Mouse (Mus musculus) embryonic stem cell, embryonic (primary cell): Measurements from ENCODE around the gene Tprg.

Experiments
- CTCF ChIA-PET, 4 experiments: fragments of 300-600 bp in 2 of 4; fragments of 350-600 bp in 2 of 4; sonication (Branson Sonifier 250); formaldehyde crosslinking; loops; one replicate each; lab custom pipeline; 2022; ENCODE audit warnings: inconsistent platforms in 2 of 4; lab: Charles Lee
- POLR2A ChIA-PET, 4 experiments: fragments of 300-600 bp in 2 of 4; fragments of 350-600 bp in 2 of 4; sonication (Branson Sonifier 250); formaldehyde crosslinking; loops; one replicate each; lab custom pipeline; 2022; ENCODE audit warnings: antibody characterized with exemption in 4 of 4, inconsistent platforms in 1 of 4; lab: Charles Lee

The Tprg gene

GRCm38 (mm10) chr16:25315090-25315489, 28.5 kb downstream of the Tprg start:
- CTCF ChIA-PET, result no interaction called here
- POLR2A ChIA-PET, result no interaction called here

- CTCF ChIA-PET, result no interaction called here
- POLR2A ChIA-PET, result no interaction called here
Measured at GRCm38 (mm10) chr16:25325631-25326238, 39.1 kb downstream of the Tprg start.

DNA sequence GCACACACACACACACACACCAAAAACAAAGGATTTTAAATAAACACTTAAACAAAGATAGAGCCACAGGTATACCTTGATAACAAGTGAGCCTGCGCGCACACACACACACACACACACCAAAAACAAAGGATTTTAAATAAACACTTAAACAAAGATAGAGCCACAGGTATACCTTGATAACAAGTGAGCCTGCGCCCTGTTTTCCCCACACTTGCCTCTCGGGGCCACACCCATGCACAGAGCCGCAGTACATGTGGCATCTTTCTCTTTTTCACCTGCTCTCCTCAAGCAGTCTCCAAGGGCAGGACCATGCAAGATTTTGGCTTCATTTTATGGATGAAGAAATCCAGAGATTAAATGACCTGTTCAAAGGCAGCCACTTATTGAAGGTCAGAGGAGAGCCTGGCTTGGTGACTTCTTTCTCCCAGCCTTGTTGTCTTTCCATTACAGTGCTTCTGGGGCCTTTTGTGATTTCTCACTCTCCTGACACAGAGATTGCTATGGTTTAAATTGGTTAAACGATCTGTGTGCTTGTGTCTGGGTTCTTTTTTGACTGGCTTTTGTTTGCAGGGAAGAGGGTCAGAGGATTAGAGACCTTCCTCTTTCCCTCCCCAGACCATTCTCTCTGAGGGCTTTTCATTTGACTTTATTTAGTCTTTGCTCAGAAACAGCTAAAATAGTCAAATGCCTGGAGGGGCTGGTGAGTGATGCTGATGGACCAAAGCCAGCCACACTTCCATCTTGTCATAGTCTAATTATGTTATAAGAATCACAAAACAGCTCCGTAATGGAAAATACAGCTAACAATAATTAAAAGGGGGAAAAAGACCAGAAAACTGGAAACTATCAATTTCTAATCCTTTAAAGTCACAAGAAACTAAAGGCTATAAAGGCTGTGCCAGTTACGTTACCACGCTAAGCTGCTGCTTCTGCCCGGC, 46.9 kb downstream of the Tprg start:
- POLR2A ChIA-PET, result no interaction called here
- CTCF ChIA-PET, result no interaction called here

DNA sequence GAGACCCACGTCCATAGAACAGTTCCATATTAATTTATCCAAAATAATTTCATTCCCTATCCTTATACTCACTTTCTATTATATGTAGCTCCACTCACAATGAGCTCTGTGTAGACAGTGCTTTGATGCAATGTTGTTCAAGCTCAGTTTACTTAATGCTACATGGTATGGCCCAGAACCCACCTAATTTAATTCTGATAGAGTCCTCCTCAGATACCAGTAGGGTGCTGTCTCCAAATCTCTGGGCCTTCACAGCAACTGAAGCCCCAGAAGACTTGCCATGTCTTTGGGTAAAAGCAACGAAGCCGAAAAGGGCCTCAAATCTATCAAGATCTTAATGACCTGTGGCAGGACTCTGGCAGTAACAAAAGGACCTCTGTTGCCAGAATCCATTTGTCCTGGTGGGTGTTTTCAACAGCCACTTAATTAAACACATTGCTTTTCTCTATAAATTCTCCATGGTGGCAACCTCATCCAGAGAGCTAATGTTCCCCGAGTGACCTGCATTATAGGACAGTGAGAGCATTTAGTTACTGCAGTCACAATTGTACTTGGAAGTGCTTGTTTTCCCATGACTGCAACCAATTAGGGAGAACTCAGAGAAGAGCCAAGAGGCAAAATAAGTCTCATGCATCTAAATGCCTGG, 48.6 kb downstream of the Tprg start:
- CTCF ChIA-PET, result no interaction called here
- POLR2A ChIA-PET, result no interaction called here

- ChIA-PET POLR2A (no interaction called here), CTCF (interaction anchor here in 3 of 4 experiments (0.5 to 2.6 kb wide), 8 partner anchors 11 to 1683 kb away, joined by 3 to 16 read pairs (median 4); no protein-coding TSS in a partner anchor)
Measured at GRCm38 (mm10) chr16:25349626-25350025, 63.0 kb downstream of the Tprg start.

DNA sequence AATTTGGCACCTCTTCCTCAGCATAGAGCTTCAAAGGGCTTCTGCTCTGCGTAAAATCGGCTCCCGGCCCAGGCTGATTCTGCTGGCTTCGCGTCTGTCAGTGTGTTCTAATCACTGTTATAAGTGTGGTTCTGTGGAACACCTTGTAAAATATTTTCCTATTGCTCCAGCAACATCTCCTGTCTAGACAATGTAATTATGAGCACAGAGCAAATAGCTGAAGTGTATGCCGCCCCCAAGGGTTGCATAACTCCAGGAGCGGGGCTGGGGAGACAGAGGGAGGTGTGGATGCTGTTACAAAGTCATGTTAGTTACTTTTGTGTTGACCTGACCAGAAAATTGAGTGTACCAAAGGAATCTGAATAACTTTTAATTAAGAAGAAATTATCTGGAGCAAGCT, 81.2 kb downstream of the Tprg start:
- CTCF ChIA-PET, result interaction anchor here in 1 of 4 experiments (1.2 kb wide), 1 partner anchor 9 kb away, joined by 5 read pairs; no protein-coding TSS in a partner anchor
- POLR2A ChIA-PET, result no interaction called here

DNA sequence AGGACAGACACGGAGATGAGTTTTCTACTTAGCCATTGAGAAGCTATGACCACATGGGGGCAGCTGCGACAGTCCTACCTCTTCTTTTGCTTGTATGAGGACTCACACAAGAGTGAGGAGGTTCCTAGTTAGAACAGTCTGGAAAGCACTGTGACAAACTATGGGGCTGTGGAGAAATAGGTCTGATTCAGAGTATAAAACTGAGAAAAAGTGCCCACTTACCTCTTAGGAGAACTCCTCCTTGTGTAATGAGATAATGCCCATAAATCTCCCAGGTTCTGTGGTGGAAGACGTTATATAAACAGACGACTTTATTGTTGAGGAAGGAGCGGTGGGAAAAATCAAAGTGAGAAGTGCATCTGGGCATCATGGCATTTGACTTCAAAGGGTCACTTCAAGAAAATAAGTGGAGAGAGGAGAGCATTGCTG, 83.4 kb downstream of the Tprg start:
- ChIA-PET CTCF (no interaction called here), POLR2A (no interaction called here)

- ChIA-PET POLR2A (interaction anchor here in 1 of 4 experiments (0.8 kb wide), 1 partner anchor 13 kb away, joined by 3 read pairs; no protein-coding TSS in a partner anchor), CTCF (interaction anchor here in 2 of 4 experiments (0.6 to 1.0 kb wide), 6 partner anchors 38 to 1149 kb away, joined by 3 to 5 read pairs (median 4); no protein-coding TSS in a partner anchor)
Measured at GRCm38 (mm10) chr16:25374121-25374520, 87.5 kb downstream of the Tprg start.

- CTCF ChIA-PET, result interaction anchor here in 3 of 4 experiments (0.6 to 1.0 kb wide), 7 partner anchors 37 to 1150 kb away, joined by 3 to 5 read pairs (median 3); no protein-coding TSS in a partner anchor
Measured at GRCm38 (mm10) chr16:25374775-25375174, 88.2 kb downstream of the Tprg start.

GRCm38 (mm10) chr16:25376720-25377373, 90.2 kb downstream of the Tprg start:
- CTCF ChIA-PET, result interaction anchor here (0.5 to 1.1 kb wide), 9 partner anchors 9 to 1393 kb away, joined by 3 to 5 read pairs (median 3); no protein-coding TSS in a partner anchor
- POLR2A ChIA-PET, result interaction anchor here in 1 of 4 experiments (0.8 kb wide), 1 partner anchor 147 kb away, joined by 3 read pairs; no protein-coding TSS in a partner anchor

More at GRCm38 (mm10) chr16:25374775-25375174, 88.2 kb downstream of the Tprg start:
- POLR2A ChIA-PET, result interaction anchor here in 1 of 4 experiments (0.8 kb wide), 1 partner anchor 14 kb away, joined by 3 read pairs; no protein-coding TSS in a partner anchor

GRCm38 (mm10) chr16:25377695-25378094, 91.1 kb downstream of the Tprg start:
- CTCF ChIA-PET, result no interaction called here
- POLR2A ChIA-PET, result no interaction called here

- POLR2A ChIA-PET, result no interaction called here
Measured at GRCm38 (mm10) chr16:25385498-25386192, 99.0 kb downstream of the Tprg start.

GRCm38 (mm10) chr16:25394676-25395075, 108.1 kb downstream of the Tprg start:
- ChIA-PET POLR2A (no interaction called here), CTCF (no interaction called here)

More at GRCm38 (mm10) chr16:25385498-25386192, 99.0 kb downstream of the Tprg start:
- CTCF ChIA-PET, result no interaction called here

DNA sequence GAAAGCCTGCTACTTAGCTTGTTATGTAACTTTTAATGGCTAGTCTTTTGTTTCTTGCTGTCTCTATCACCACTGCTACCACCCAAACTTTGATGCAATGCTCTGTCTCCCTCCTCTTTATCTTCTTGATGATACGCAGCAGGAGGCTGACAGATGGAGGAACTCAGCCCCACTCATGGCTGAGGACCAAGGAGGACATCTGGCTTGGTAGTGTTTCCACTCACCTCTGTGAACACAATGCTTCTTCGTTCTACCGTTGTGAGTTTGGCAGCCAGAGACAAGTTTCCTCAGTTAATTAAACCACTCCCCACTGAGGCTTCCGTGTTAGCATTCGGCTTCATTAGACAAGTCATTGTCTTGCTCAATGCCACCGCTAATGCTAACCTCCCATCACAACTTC, 117.5 kb downstream of the Tprg start:
- ChIA-PET CTCF (no interaction called here), POLR2A (no interaction called here)

- ChIA-PET CTCF (interaction anchor here in 1 of 4 experiments (1.3 kb wide), 1 partner anchor 31 kb away, joined by 3 read pairs; no protein-coding TSS in a partner anchor), POLR2A (no interaction called here)
Measured at GRCm38 (mm10) chr16:25407204-25407886, 120.7 kb downstream of the Tprg start.

DNA sequence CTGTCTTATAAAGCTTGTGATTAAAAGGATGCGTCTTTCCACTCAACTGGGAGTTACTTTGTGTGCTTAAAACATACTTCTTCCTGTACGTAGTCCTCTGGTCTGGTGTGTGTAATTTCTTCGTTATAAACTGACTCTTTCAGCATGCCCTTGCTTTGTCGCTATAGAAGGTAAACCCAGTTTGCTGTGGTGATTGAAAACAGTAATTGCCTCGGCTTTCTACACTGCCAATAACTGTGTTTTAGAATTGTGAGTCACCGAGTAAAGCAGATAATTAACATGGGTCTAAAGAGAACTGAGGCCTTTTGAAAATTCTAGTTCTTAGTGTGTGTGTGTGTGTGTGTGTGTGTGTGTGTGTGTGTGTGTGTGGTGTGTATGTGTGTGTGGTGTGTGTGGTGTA, 121.4 kb downstream of the Tprg start:
- POLR2A ChIA-PET, result interaction anchor here in 1 of 4 experiments (0.6 kb wide), 1 partner anchor 789 kb away, joined by 3 read pairs; no protein-coding TSS in a partner anchor
- CTCF ChIA-PET, result interaction anchor here in 1 of 4 experiments (1.3 kb wide), 1 partner anchor 32 kb away, joined by 3 read pairs; no protein-coding TSS in a partner anchor

DNA sequence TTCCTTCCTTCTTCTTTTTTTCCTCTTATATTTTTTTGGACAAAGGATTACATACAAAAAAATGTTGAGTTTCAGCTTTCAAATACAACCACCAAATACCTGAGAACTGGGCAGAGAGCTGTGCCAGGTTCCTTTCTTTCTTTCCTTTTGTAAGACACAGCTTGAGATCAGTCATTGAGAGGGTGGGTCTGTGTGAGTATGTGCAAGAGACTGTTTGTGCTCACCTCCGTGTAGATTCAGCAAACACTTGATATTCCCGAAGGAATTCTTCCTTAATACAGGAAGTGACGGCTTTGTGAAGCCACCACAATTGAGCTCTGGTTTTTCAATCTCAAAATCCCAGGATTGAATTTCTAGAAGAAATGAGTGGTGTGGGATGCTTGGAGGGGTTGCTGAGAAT, 124.7 kb downstream of the Tprg start:
- ChIA-PET POLR2A (no interaction called here), CTCF (no interaction called here)
